Mouse (Mus musculus): ENCODE results near the gene Sycn. TPM values are rescaled to one million over a fixed set of nuclear protein-coding genes. Genes with fewer than 3 reads are reported as not detected.

The Sycn gene
- polyA plus RNA-seq, 1 experiment from 2014 or later = not detected

- Histone ChIP-seq H3K4me1 (replicated peaks; ENCODE audit: control insufficient read depth, insufficient read depth, low read length) (peaks cover 17% of the 10 kb centered on the region; the same call in 1 of the 2 replicates), H3K9ac (no peak overlapping the region)
Observed at GRCm38 (mm10) chr7:28587644-28588043, 47.0 kb downstream of the Sycn start.

More at GRCm38 (mm10) chr7:28587644-28588043, 47.0 kb downstream of the Sycn start:
- DNase-seq (ENCODE audit: low spot score) = no peak
- no peak for ATAC-seq (ENCODE audit: low FRiP score)
- H3K9me3 ChIP-seq (ENCODE audit: control insufficient read depth, low read length) = no peaks in the 10 kb centered on the region
- H3K36me3 ChIP-seq (replicated peaks; ENCODE audit: control insufficient read depth, insufficient read depth) = no peaks in the 10 kb centered on the region
- H3K4me2 ChIP-seq (replicated peaks) = no peak overlapping the region
- H3K27ac ChIP-seq = no peak overlapping the region
- no peak overlapping the region for H3K4me3 ChIP-seq (replicated peaks; ENCODE audit: low read length)
- no peaks in the 10 kb centered on the region for H3K27me3 ChIP-seq (ENCODE audit: control insufficient read depth, insufficient read depth, low read length)

Small RNAs within 50 kb of the gene (microRNA-seq; reads per million reads assigned to microRNA genes)
- 0.48 reads per million for gene Mir7049

Other genes with a start within 250 kb of the Sycn start
- 0.74 and 0.91 TPM in 2 replicates for gene Selenov, start 249.7 kb upstream of the Sycn start, polyA plus RNA-seq (2014; fragmentation: Nextera tagmentation; extraction: Ambion mirVana)
- 19.1 and 21.0 TPM in 2 replicates for gene Dll3, start 238.6 kb upstream of the Sycn start, polyA plus RNA-seq (2014; fragmentation: Nextera tagmentation; extraction: Ambion mirVana)
- gene Timm50, start 228.8 kb upstream of the Sycn start, polyA plus RNA-seq (2014; fragmentation: Nextera tagmentation; extraction: Ambion mirVana) = 125 and 137 TPM in 2 replicates
- 75.2 and 78.3 TPM in 2 replicates for gene Supt5, start 202.1 kb upstream of the Sycn start, polyA plus RNA-seq (2014; fragmentation: Nextera tagmentation; extraction: Ambion mirVana)
- 521 and 677 TPM in 2 replicates for gene Rps16, start 190.2 kb upstream of the Sycn start, polyA plus RNA-seq (2014; fragmentation: Nextera tagmentation; extraction: Ambion mirVana)
- 21.5 and 25.5 TPM in 2 replicates for gene Plekhg2, start 168.3 kb upstream of the Sycn start, polyA plus RNA-seq (2014; fragmentation: Nextera tagmentation; extraction: Ambion mirVana)
- gene Zfp36, start 160.6 kb upstream of the Sycn start, polyA plus RNA-seq (2014; fragmentation: Nextera tagmentation; extraction: Ambion mirVana) = 3.0 and 3.7 TPM in 2 replicates
- gene Med29, start 148.2 kb upstream of the Sycn start, polyA plus RNA-seq (2014; fragmentation: Nextera tagmentation; extraction: Ambion mirVana) = 39.2 and 44.5 TPM in 2 replicates
- 73.9 and 74.3 TPM in 2 replicates for gene Paf1, start 147.9 kb upstream of the Sycn start, polyA plus RNA-seq (2014; fragmentation: Nextera tagmentation; extraction: Ambion mirVana)
- 4.7 and 6.6 TPM in 2 replicates for gene Gmfg, start 103.4 kb upstream of the Sycn start, polyA plus RNA-seq (2014; fragmentation: Nextera tagmentation; extraction: Ambion mirVana)
- 25.5 and 28.7 TPM in 2 replicates for gene Lrfn1, start 88.9 kb upstream of the Sycn start, polyA plus RNA-seq (2014; fragmentation: Nextera tagmentation; extraction: Ambion mirVana)
- not detected in 2 replicates for gene Ifnl2, start 30.4 kb upstream of the Sycn start, polyA plus RNA-seq (2014; fragmentation: Nextera tagmentation; extraction: Ambion mirVana)
- not detected in 2 replicates for gene Ifnl3, start 18.0 kb upstream of the Sycn start, polyA plus RNA-seq (2014; fragmentation: Nextera tagmentation; extraction: Ambion mirVana)
- 0.12 and 0.13 TPM in 2 replicates for gene Nccrp1, start 6.4 kb downstream of the Sycn start, polyA plus RNA-seq (2014; fragmentation: Nextera tagmentation; extraction: Ambion mirVana)
- 26.8 and 27.6 TPM in 2 replicates for gene Samd4b, start 57.3 kb downstream of the Sycn start, polyA plus RNA-seq (2014; fragmentation: Nextera tagmentation; extraction: Ambion mirVana)
- gene Pak4, start 57.3 kb downstream of the Sycn start, polyA plus RNA-seq (2014; fragmentation: Nextera tagmentation; extraction: Ambion mirVana) = 13.2 and 14.2 TPM in 2 replicates
- gene Acp7, start 90.4 kb downstream of the Sycn start, polyA plus RNA-seq (2014; fragmentation: Nextera tagmentation; extraction: Ambion mirVana) = 0.33 and 0.51 TPM in 2 replicates
- gene Fbxo27, start 152.0 kb downstream of the Sycn start, polyA plus RNA-seq (2014; fragmentation: Nextera tagmentation; extraction: Ambion mirVana) = 8.5 and 11.5 TPM in 2 replicates
- gene Fbxo17, start 175.9 kb downstream of the Sycn start, polyA plus RNA-seq (2014; fragmentation: Nextera tagmentation; extraction: Ambion mirVana) = 2.3 TPM in 2 replicates
- gene Mrps12, start 200.9 kb downstream of the Sycn start, polyA plus RNA-seq (2014; fragmentation: Nextera tagmentation; extraction: Ambion mirVana) = 113 and 118 TPM in 2 replicates
- gene Sars2, start 201.1 kb downstream of the Sycn start, polyA plus RNA-seq (2014; fragmentation: Nextera tagmentation; extraction: Ambion mirVana) = 16.6 and 18.2 TPM in 2 replicates
- 0.33 and 0.65 TPM in 2 replicates for gene Ccer2, start 215.3 kb downstream of the Sycn start, polyA plus RNA-seq (2014; fragmentation: Nextera tagmentation; extraction: Ambion mirVana)
- gene Sirt2, start 225.8 kb downstream of the Sycn start, polyA plus RNA-seq (2014; fragmentation: Nextera tagmentation; extraction: Ambion mirVana) = 106 and 113 TPM in 2 replicates
- 62.9 and 68.8 TPM in 2 replicates for gene Nfkbib, start 226.6 kb downstream of the Sycn start, polyA plus RNA-seq (2014; fragmentation: Nextera tagmentation; extraction: Ambion mirVana)
- gene Rinl, start 248.1 kb downstream of the Sycn start, polyA plus RNA-seq (2014; fragmentation: Nextera tagmentation; extraction: Ambion mirVana) = 1.4 and 2.7 TPM in 2 replicates